Mouse (Mus musculus) embryonic facial prominence, embryonic 15.5 days (tissue): ENCODE results near the gene Shld1. TPM values are rescaled to one million over a fixed set of nuclear protein-coding genes. Genes with fewer than 3 reads are reported as not detected.
A peak's percentile ranks its signal among the peaks of the same experiment; 100 is the strongest.

Source experiments
- ATAC-seq: fragments of 200-750 bp; cut with Nextera tagmentation; 2 replicates; pipeline ENCODE4 v1.8.0; 2017; ENCODE audit warnings: low read depth, moderate TSS enrichment; ENCODE audit not compliant: insufficient number of reproducible peaks, low FRiP score, low TSS enrichment
- H3K27ac ChIP-seq: fragments of 300-500 bp; sonication (generic); replicated peaks from 2 replicates; pipeline ENCODE4 v1.5.1; 2015; ENCODE audit warnings: mild to moderate bottlenecking, inconsistent platforms
- H3K27me3 ChIP-seq: fragments of 300-500 bp; sonication (generic); 2 replicates; pipeline ENCODE4 v1.6.1; 2015; ENCODE audit warnings: inconsistent platforms
- H3K36me3 ChIP-seq: fragments of 300-500 bp; sonication (generic); 2 replicates; pipeline ENCODE4 v1.6.1; 2015; ENCODE audit warnings: mild to moderate bottlenecking, inconsistent platforms
- H3K4me1 ChIP-seq: fragments of 300-500 bp; sonication (generic); 2 replicates; pipeline ENCODE4 v1.6.1; 2015; ENCODE audit warnings: inconsistent platforms
- H3K4me2 ChIP-seq: fragments of 300-500 bp; sonication (generic); replicated peaks from 2 replicates; pipeline ENCODE4 v1.6.1; 2015; ENCODE audit warnings: mild to moderate bottlenecking, inconsistent platforms
- H3K4me3 ChIP-seq: fragments of 300-500 bp; sonication (generic); replicated peaks from 2 replicates; pipeline ENCODE4 v1.5.1; 2015; ENCODE audit warnings: mild to moderate bottlenecking, inconsistent platforms
- H3K9ac ChIP-seq: fragments of 300-500 bp; sonication (generic); 2 replicates; pipeline ENCODE4 v1.6.1; 2015; ENCODE audit warnings: inconsistent platforms
- H3K9me3 ChIP-seq: fragments of 300-500 bp; sonication (generic); replicated peaks from 2 replicates; pipeline ENCODE4 v1.6.1; 2016; ENCODE audit warnings: inconsistent platforms
- WGBS: fragments of 180-500 bp; shearing (Covaris S2); methylation state at CpG from one replicate; pipeline ENCODE4 v1.1.7; 2015; 5-methylcytosine and 5-hydroxymethylcytosine counted together
- polyA plus RNA-seq: library from polyadenylated mRNA; unstranded; fragments of >200 nt; fragmentation: Nextera tagmentation; extraction: Ambion mirVana; gene quantifications from 2 replicates; pipeline ENCODE4 v1.2.1, GENCODE M21; 2015

Gene Shld1
- polyA plus RNA-seq, 1 experiment from 2014 or later = 12.7 TPM

DNA sequence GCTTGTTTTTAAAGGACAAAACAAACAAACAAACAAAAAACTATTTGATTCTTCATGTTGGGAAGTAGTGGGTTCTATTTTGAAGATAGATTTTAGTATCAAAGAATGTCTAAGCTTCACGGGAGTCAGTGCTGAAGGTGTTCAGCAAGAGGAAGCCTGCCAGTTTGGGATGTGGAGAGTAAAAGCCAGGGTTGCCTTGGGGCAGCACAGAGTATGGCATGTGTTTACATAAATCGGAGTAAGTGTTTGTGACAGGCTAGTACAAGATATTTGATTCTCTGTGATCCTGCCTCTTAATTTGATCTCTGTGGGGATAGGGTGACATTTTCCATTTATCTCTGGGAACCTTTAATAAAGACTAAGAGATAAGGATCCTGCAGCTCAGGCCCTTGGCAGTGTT lies 65.7 kb downstream of the Shld1 start:
- Histone ChIP-seq H3K27ac (no peak overlapping the region), H3K4me1 (no peaks in the 10 kb centered on the region), H3K9ac (no peak overlapping the region), H3K4me2 (no peak overlapping the region), H3K9me3 (no peaks in the 10 kb centered on the region), H3K36me3 (no peaks in the 10 kb centered on the region), H3K4me3 (no peak overlapping the region), H3K27me3 (no peaks in the 10 kb centered on the region)
- ATAC-seq = no peak
- 50% methylated on average over 2 of the region's 2 CpGs for WGBS

DNA sequence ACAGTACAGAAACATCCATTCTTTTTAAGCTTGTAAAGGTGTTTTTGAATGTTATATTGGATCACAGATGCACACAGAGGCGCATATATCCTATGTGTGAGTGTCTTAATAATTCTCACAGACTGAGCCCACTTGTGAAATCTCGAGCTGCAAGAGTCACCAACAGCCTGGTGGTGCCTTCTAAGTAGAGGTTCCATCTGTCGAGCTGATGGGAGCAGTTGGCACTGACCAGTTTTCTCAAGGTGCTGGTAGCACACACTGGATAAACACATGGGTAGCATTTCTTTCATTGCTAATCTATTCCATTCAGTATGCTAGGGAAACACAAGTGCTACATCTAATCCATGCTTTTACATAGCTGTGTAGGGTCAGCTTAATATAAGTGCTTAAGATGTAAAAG lies 66.4 kb downstream of the Shld1 start:
- Histone ChIP-seq H3K4me3 (no peak overlapping the region), H3K9me3 (no peaks in the 10 kb centered on the region), H3K27ac (no peak overlapping the region), H3K9ac (no peak overlapping the region), H3K36me3 (no peaks in the 10 kb centered on the region), H3K4me1 (no peaks in the 10 kb centered on the region), H3K27me3 (no peaks in the 10 kb centered on the region), H3K4me2 (no peak overlapping the region)
- WGBS = 77% methylated on average over 3 of the region's 3 CpGs
- no peak for ATAC-seq

DNA sequence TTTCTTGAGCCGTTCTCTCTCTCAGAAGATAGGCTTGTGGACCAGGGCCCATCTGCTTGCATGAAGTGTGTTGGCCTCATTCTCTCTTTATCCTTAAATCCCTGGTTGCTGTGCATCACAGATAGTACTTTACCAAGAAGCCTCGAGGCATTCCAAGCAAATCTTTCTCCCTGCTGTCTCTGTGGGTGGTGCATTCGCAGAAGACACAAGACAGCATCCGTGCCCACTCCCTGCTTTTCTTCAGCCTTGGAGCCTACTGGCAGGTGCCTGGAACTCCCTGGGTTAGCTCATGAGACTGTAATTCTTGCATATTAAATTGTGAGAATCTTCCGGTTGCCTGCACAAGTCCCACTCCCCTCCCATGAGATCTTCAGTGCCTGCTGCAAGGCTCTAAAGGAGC lies 71.2 kb downstream of the Shld1 start:
- 61% methylated on average over 5 of the region's 5 CpGs for WGBS
- no peak overlapping the region for H3K9ac ChIP-seq
- H3K27ac ChIP-seq = no peak overlapping the region
- no peaks in the 10 kb centered on the region for H3K4me1 ChIP-seq
- no peak for ATAC-seq
- H3K4me2 ChIP-seq = no peak overlapping the region
- H3K27me3 ChIP-seq = no peaks in the 10 kb centered on the region
- H3K36me3 ChIP-seq = no peaks in the 10 kb centered on the region
- no peak overlapping the region for H3K4me3 ChIP-seq
- H3K9me3 ChIP-seq = no peaks in the 10 kb centered on the region

DNA sequence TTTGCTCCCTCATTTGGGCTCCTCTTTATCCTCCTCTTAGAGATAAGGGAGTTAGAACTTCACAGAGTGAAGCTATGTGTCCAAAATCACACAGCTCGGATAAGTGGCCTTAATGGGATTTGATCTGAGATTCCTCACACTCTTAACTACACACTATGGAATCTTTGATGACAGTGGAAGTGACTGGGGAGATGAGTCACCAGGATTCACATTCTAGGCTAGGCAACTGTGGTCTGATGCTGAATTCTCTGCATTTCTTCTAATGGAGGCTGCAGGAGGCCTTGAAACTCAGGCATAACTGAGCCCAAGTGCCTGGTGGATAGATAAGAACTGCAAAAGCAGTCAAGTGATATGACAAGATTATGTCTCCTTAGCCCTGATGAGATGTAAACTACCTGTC lies 84.1 kb downstream of the Shld1 start:
- Histone ChIP-seq H3K36me3 (no peaks in the 10 kb centered on the region), H3K4me3 (no peak overlapping the region), H3K4me1 (no peaks in the 10 kb centered on the region), H3K27ac (no peak overlapping the region), H3K9me3 (no peaks in the 10 kb centered on the region), H3K4me2 (no peak overlapping the region), H3K9ac (no peak overlapping the region), H3K27me3 (no peaks in the 10 kb centered on the region)
- ATAC-seq = no peak
- WGBS = 67% methylated on average over 1 of the region's 1 CpGs

DNA sequence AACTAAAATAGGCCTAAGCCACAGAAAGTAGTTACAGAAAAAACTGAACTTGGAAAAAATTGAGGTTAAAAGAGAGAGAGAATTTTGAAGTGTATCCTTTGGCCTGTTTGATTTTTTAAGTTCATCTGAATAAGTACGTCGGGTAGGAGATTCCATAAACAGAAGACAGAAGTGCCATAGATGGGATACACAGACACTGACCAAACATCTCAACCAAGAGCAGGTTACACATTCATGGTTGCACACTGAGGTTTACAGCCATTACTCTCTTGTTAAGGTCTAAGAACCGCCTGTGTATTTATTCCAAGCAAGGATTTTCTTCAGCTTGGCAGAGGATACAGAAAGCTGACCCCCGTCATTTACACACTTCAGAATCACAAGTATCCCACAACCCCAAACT lies 94.2 kb downstream of the Shld1 start, which contains the start of gene Chgb:
Gene Chgb (plus strand): TSS at position 301 of the 400 bp plus-strand sequence.
- H3K27ac ChIP-seq = no peak within 1 kb of the TSS
- peak within 1 kb of the TSS; percentile 82 for H3K4me2 ChIP-seq
- H3K9ac ChIP-seq = no peak within 1 kb of the TSS
- ATAC-seq = 0 out of 2 replicates have a peak, but pooled peaks have one; percentile 9
- peaks cover 4% of the 10 kb centered on the region for H3K4me1 ChIP-seq
- H3K36me3 ChIP-seq = no peaks in the 10 kb centered on the region
- no peaks in the 10 kb centered on the region for H3K9me3 ChIP-seq
- peak within 1 kb of the TSS; percentile 40 for H3K4me3 ChIP-seq
- 10% methylated on average over 4 of the region's 4 CpGs for WGBS
- peaks cover 6% of the 10 kb centered on the region; the same call in 1 of the 2 replicates for H3K27me3 ChIP-seq

DNA sequence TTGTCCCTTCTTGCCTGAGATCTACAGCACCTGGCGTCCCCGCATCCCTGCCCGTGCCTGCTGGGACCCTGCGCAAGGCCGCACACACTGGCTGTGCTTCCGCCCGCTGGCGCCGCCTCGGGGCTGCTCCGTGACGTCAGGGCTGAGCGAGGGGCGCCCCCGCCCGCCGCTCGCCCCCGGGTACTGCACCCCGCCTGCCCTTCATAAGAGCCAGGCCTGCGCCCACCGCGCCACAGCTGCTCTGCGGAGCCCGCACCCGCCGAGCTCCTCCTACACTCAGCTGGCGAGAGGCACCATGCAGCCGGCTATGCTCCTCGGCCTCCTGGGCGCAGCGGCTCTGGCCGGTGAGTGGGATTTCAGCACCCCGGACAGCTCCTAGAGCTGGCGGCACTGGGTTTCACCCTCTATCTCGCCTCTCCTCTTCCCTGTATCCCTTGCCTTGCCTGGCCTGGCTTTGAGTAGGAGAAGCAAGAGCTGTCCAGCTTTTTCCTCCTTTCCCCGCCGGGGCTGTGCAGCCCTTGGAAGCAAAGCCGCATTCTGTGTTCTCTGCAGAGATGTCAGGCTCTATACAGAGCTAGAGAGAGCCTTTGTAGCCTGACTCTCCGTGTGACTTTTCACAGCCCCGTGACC lies 94.8 kb downstream of the Shld1 start:
- no peaks in the 10 kb centered on the region for H3K9me3 ChIP-seq
- WGBS = 1% methylated on average over 41 of the region's 41 CpGs

DNA sequence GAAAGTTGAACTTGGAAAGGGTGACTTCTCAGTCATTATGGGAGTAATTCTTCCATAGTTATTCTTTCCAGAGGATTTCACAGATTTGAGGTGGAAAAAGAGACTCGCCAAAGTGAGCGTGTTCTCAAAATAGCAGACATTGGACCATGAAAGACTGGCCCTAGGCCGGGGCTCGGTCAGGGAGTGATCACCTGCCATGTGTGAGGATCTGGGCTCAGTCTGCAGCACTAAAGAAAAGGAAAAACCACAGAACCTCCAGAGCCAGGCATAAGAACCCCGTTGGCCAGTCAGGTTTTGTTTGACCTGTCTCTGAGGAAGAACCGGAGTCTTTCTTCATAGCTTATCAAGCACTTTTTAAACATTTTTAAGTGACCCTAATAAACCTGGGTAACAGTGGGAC lies 97.3 kb downstream of the Shld1 start:
- no peak overlapping the region for H3K9ac ChIP-seq
- no peak for ATAC-seq
- no peak overlapping the region for H3K4me2 ChIP-seq
- no peak overlapping the region for H3K4me3 ChIP-seq
- no peak overlapping the region for H3K27ac ChIP-seq
- H3K36me3 ChIP-seq = no peaks in the 10 kb centered on the region
- H3K27me3 ChIP-seq = peaks cover 6% of the 10 kb centered on the region; the same call in 1 of the 2 replicates
- peaks cover 4% of the 10 kb centered on the region for H3K4me1 ChIP-seq
- H3K9me3 ChIP-seq = no peaks in the 10 kb centered on the region
- 80% methylated on average over 6 of the region's 6 CpGs for WGBS

More for the DNA sequence above, 94.8 kb downstream of the Shld1 start:
- Histone ChIP-seq H3K27me3 (peaks cover 6% of the 10 kb centered on the region; the same call in 1 of the 2 replicates), H3K9ac (no peak overlapping the region), H3K27ac (no peak overlapping the region), H3K36me3 (no peaks in the 10 kb centered on the region), H3K4me3 (peak overlapping the region; percentile 40), H3K4me2 (peak overlapping the region; percentile 82), H3K4me1 (peaks cover 4% of the 10 kb centered on the region)
- peak; percentile 92 for ATAC-seq

DNA sequence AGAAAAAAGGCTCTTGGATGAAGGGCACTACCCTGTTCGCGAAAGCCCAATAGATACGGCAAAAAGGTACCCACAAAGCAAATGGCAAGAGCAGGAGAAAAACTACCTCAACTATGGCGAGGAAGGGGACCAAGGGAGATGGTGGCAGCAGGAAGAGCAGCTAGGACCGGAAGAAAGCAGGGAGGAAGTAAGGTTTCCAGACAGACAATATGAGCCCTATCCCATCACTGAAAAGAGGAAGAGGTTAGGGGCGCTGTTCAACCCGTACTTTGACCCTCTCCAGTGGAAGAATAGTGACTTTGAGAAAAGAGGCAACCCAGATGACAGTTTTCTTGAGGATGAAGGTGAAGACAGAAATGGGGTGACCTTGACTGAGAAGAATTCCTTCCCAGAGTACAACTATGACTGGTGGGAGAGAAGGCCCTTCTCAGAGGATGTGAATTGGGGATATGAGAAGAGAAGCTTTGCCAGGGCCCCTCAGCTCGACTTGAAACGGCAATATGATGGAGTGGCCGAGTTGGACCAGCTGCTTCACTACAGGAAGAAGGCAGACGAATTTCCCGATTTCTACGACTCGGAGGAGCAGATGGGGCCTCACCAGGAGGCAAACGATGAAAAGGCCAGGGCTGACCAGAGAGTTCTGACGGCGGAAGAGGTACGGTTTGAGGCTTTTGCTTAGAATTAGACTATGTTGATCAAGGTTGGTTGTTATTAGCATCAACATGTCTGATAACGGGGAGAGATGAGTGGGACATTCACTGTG lies 106.9 kb downstream of the Shld1 start:
- no peak overlapping the region for H3K4me3 ChIP-seq
- H3K4me1 ChIP-seq = no peaks in the 10 kb centered on the region
- H3K9ac ChIP-seq = no peak overlapping the region
- no peaks in the 10 kb centered on the region for H3K27me3 ChIP-seq
- H3K36me3 ChIP-seq = no peaks in the 10 kb centered on the region
- ATAC-seq = no peak
- no peak overlapping the region for H3K4me2 ChIP-seq
- WGBS = 83% methylated on average over 19 of the region's 19 CpGs
- no peaks in the 10 kb centered on the region for H3K9me3 ChIP-seq
- no peak overlapping the region for H3K27ac ChIP-seq

DNA sequence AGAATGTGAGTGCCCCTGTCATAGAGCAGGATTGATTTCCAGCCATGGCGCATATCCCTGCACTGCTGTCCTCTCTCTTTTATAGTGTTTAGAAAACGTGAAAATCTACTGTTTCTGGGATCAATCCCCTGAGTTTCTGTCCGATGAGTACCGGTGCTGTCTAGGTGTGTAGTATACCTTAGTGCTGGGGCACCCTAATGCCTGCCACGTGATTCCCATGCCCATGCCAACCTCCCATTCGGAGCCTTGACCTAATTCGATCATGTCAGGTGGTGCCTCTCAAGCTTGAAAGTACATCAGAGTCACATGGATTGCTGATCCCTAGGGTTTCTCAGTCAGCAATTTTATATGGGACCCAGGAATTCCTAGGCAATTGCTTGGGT lies 107.5 kb downstream of the Shld1 start:
- H3K4me1 ChIP-seq = no peaks in the 10 kb centered on the region
- no peaks in the 10 kb centered on the region for H3K27me3 ChIP-seq
- no peak overlapping the region for H3K9ac ChIP-seq
- H3K9me3 ChIP-seq = no peaks in the 10 kb centered on the region
- no peaks in the 10 kb centered on the region for H3K36me3 ChIP-seq
- 84% methylated on average over 7 of the region's 7 CpGs for WGBS
- no peak for ATAC-seq
- H3K4me3 ChIP-seq = no peak overlapping the region
- no peak overlapping the region for H3K4me2 ChIP-seq
- no peak overlapping the region for H3K27ac ChIP-seq

Other genes starting within 250 kb of the Shld1 start
- gene Gpcpd1, start 99.2 kb upstream of the Shld1 start, polyA plus RNA-seq = 47.3 and 48.3 TPM in 2 replicates
- 1.8 and 1.9 TPM in 2 replicates for gene Chgb, start 94.3 kb downstream of the Shld1 start, polyA plus RNA-seq
- 25.0 and 28.2 TPM in 2 replicates for gene Trmt6, start 129.1 kb downstream of the Shld1 start, polyA plus RNA-seq
- gene Mcm8, start 129.2 kb downstream of the Shld1 start, polyA plus RNA-seq = 10.8 and 11.5 TPM in 2 replicates
- 19.6 and 20.0 TPM in 2 replicates for gene Crls1, start 159.7 kb downstream of the Shld1 start, polyA plus RNA-seq
- 0.21 and 0.23 TPM in 2 replicates for gene Lrrn4, start 194.0 kb downstream of the Shld1 start, polyA plus RNA-seq